Mouse (Mus musculus) thymus, adult 2 months (tissue): Measurements from ENCODE around the gene Ddx39b.
A peak's percentile ranks its signal among the peaks of the same experiment; 100 is the strongest.

Source experiments
- CTCF ChIP-seq: fragments of 200-500 bp; IDR thresholded peaks from 2 replicates; pipeline ENCODE4 v1.5.1; 2012; ENCODE audit warnings: mild to moderate bottlenecking, control low read depth, low read length, moderate library complexity, borderline replicate concordance; ENCODE audit not compliant: control insufficient read depth, poor library complexity, insufficient read depth; ENCODE audit errors: extremely low read depth
- POLR2A ChIP-seq: fragments of 200-500 bp; IDR thresholded peaks from 2 replicates; pipeline ENCODE4 v1.6.1; 2012; ENCODE audit warnings: mild to moderate bottlenecking, low read length, control low read depth, moderate library complexity; ENCODE audit not compliant: control insufficient read depth, poor library complexity, insufficient read depth; ENCODE audit errors: extremely low read depth

DNA sequence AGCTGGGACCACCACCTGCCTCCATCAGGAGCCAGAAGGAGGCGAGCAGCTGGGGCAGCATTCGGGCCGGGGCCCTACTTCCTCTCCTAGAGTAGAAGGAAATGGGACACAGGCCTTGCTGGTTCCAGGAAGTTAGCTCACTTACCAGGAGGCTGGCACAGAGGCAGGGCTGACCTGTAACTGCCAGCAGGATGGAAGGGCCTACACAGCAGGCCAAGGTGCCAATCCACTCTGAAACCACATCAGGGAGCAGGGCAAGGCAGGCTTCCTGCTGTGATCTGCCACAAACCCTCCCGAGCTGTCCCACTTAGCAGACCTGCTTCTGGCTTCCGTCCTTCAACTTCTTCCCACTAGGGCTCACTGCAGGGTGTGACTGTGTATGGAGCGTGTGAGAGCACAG lies 19.2 kb upstream of the Ddx39b start:
- TF ChIP-seq POLR2A (peak; percentile 31; the same call in 1 of the 2 replicates), CTCF (peak; percentile 59; the same call in 1 of the 2 replicates)
